Mouse (Mus musculus) bone marrow macrophage, adult 2 months (primary cell): ENCODE measurements around the gene Slc35e2.

ENCODE experiments used
- CTCF ChIP-seq: IDR thresholded peaks from 2 replicates; pipeline ENCODE4 v1.5.1; 2012; ENCODE audit warnings: low read depth, mild to moderate bottlenecking, low read length, moderate library complexity
- POLR2A ChIP-seq: IDR thresholded peaks from 2 replicates; pipeline ENCODE4 v1.6.1; 2012; ENCODE audit warnings: mild to moderate bottlenecking, low read depth, low read length, borderline replicate concordance

DNA sequence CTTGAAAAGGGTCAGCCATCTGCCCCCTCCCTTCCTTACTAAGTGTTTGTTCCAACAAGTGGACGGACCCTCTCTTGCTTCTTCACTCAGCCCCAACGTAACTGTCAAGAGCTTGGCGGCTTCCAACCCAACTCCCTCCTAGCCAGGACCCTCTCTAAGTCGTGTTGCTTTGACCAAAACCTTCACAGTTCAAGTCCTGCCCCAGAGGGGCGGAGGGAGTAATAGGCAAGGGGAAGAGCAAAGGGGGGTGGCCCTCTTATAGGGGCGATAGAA lies 52.9 kb downstream of the Slc35e2 start:
- TF ChIP-seq CTCF (no peak), POLR2A (no peak)
